Mouse (Mus musculus) hindbrain, embryonic 12.5 days (tissue): ENCODE data around the gene Prpf4b. TPM values are rescaled to one million over a fixed set of nuclear protein-coding genes. Genes with fewer than 3 reads are reported as not detected.
A peak's percentile ranks its signal among the peaks of the same experiment; 100 is the strongest.
"Not testable (repeated sequence)": the region's sequence is repeated elsewhere in the genome, so short reads cannot be mapped to it uniquely, and the experiment has no call there.

Experiments
- ATAC-seq: fragments of 200-750 bp; cut with Nextera tagmentation; 2 replicates; pipeline ENCODE4 v1.8.0; 2017; ENCODE audit warnings: moderate TSS enrichment; ENCODE audit not compliant: low FRiP score
- H3K27ac ChIP-seq: fragments of 300-500 bp; sonication (generic); 2 replicates; pipeline ENCODE4 v1.5.1; 2016; ENCODE audit warnings: mild to moderate bottlenecking
- H3K27me3 ChIP-seq: fragments of 300-500 bp; sonication (generic); 2 replicates; pipeline ENCODE4 v1.6.1; 2016; ENCODE audit warnings: mild to moderate bottlenecking
- H3K36me3 ChIP-seq: fragments of 300-500 bp; sonication (generic); 2 replicates; pipeline ENCODE4 v1.6.1; 2016; ENCODE audit warnings: mild to moderate bottlenecking
- H3K4me1 ChIP-seq: fragments of 300-500 bp; sonication (generic); 2 replicates; pipeline ENCODE4 v1.6.1; 2016
- H3K4me2 ChIP-seq: fragments of 300-500 bp; sonication (generic); replicated peaks from 2 replicates; pipeline ENCODE4 v1.6.1; 2016; ENCODE audit warnings: mild to moderate bottlenecking
- H3K4me3 ChIP-seq: fragments of 300-500 bp; sonication (generic); 2 replicates; pipeline ENCODE4 v1.5.1; 2016; ENCODE audit warnings: mild to moderate bottlenecking
- H3K9ac ChIP-seq: fragments of 300-500 bp; sonication (generic); 2 replicates; pipeline ENCODE4 v1.6.1; 2016; ENCODE audit warnings: mild to moderate bottlenecking, moderate library complexity
- H3K9me3 ChIP-seq: fragments of 300-500 bp; sonication (generic); replicated peaks from 2 replicates; pipeline ENCODE4 v1.6.1; 2016; ENCODE audit warnings: mild to moderate bottlenecking
- WGBS: fragments of 180-500 bp; shearing (Covaris S2); methylation state at CpG from one replicate; pipeline ENCODE4 v1.1.7; 2016; 5-methylcytosine and 5-hydroxymethylcytosine counted together
- polyA plus RNA-seq: library from polyadenylated mRNA; unstranded; fragments of >200 nt; fragmentation: Nextera tagmentation; extraction: Ambion mirVana; gene quantifications from 2 replicates; pipeline ENCODE4 v1.2.1, GENCODE M21; 2016

Prpf4b gene
- polyA plus RNA-seq, 1 experiment from 2014 or later, result 94.8 TPM

DNA sequence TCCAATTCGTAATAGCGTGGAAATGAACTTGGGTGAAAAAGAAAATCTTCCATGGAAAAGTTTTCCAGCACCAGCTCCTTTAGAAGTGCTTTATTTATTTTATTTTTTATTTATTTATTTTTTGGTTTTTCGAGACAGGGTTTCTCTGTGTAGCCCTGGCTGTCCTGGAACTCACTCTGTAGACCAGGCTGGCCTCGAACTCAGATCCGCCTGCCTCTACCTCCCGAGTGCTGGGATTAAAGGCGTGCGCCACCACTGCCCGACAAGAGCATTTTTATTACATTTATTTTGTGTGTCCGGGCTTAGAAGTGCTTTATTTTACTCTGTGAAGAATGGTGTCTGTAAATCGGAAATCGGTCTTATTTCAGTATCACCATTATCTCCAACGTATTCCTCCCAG is 366 bp upstream of the Prpf4b start:
- peak overlapping the region; percentile 99 for H3K27ac ChIP-seq
- H3K9me3 ChIP-seq, H3K36me3 ChIP-seq, H3K27me3 ChIP-seq: not testable (repeated sequence)
- H3K9ac ChIP-seq, result peak overlapping the region; percentile 97
- peak; percentile 47 for ATAC-seq
- peak overlapping the region; percentile 94 for H3K4me3 ChIP-seq
- WGBS, result 20% methylated on average over 13 of the region's 13 CpGs
- peak overlapping the region; percentile 73 for H3K4me2 ChIP-seq
- peaks cover 30% of the 10 kb centered on the region for H3K4me1 ChIP-seq

DNA sequence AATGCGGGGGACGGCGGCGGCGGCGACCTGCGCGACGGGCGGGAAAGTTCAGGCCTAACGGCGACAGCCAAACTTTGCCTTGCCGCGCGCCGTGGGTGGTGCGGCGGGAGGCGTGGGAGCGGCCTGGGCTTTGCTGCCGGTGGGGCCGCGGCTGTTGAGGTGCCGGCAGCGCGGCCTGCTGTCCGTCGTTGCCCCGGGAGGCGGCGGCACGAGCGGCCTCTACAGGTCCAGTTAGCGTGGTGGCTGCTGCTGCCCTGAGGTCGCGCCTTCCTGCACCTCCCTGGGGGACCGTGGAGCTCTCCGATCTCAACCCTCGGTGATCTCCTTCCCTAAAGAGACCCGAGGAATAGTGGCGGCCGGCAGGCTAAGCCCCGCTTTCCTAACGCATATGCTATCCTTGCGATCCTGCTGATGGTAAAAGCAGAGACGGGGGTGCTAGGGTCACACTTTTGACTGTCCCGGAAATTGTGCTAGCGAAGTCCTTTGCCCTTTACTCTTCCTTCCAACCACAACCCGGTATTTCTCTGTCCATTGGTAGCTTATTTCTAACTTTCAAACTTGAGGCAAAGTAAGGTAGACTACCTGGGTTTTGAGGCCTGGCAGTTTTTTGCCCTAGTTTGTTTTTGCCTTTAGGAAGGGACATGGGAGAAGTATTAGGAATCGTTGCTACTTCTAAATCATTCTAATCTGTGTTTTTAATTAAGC is 791 bp downstream of the Prpf4b start:
- peak overlapping the region; percentile 73 for H3K4me2 ChIP-seq
- ATAC-seq, result peak; percentile 27; the same call in 1 of the 2 replicates
- H3K4me3 ChIP-seq, result peak overlapping the region; percentile 94
- peak overlapping the region; percentile 99 for H3K27ac ChIP-seq
- H3K4me1 ChIP-seq, result peaks cover 30% of the 10 kb centered on the region
- H3K9ac ChIP-seq, result peak overlapping the region; percentile 97
- H3K36me3 ChIP-seq, result 0 out of 2 replicates have a peak, but pooled peaks cover 3% of the 10 kb centered on the region
- no peaks in the 10 kb centered on the region for H3K9me3 ChIP-seq
- H3K27me3 ChIP-seq, result no peaks in the 10 kb centered on the region
- under 1% methylated on average over 37 of the region's 50 CpGs for WGBS

DNA sequence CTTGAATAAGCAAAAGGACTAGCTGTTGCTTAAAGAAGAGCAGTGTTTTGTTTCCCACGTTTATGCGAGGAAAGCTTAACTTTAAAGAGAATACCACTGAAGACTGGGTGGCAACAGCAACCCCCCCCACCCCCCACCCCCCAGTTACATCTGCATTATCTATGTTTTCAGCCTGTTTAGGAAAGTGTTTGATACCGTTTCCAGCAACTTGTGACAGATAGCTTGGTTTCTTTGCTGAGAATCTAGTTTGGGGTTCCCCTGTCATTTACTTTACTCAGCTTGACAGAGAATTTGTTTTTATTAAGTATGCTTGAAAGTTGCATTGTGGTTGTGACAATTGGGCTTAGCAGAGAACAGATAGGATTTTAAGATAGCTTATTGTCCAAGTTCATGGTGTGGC is 1.4 kb downstream of the Prpf4b start:
- peak overlapping the region; percentile 97 for H3K9ac ChIP-seq
- 7% methylated on average over 3 of the region's 3 CpGs for WGBS
- no peak for ATAC-seq
- H3K27me3 ChIP-seq, result no peaks in the 10 kb centered on the region
- H3K4me3 ChIP-seq, result peak overlapping the region; percentile 94
- H3K36me3 ChIP-seq, result 0 out of 2 replicates have a peak, but pooled peaks cover 3% of the 10 kb centered on the region
- no peak overlapping the region for H3K27ac ChIP-seq
- H3K4me1 ChIP-seq, result peaks cover 30% of the 10 kb centered on the region
- H3K9me3 ChIP-seq, result no peaks in the 10 kb centered on the region
- peak overlapping the region; percentile 73 for H3K4me2 ChIP-seq

DNA sequence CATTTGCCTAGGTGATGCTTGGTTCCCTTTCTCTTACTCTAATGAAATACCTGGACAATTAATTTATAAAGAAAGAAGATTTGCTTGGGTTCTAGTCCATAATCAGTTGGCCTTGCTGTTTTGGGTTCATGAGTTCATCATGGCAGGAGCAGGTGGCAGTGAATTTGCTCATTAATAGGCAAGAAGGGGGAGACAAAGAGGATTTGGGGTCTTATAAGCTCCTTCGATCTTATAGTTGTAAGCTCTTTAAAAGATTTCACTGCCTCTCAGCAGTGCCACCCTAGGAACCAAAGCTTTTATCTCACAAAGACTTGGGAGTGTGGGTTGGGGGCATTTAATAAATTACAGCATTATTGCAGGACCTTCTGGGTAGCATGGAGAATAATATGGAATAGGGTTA is 17.8 kb downstream of the Prpf4b start:
- H3K9ac ChIP-seq, result no peak overlapping the region
- no peak overlapping the region for H3K4me3 ChIP-seq
- H3K36me3 ChIP-seq, result peaks cover 81% of the 10 kb centered on the region
- H3K4me2 ChIP-seq, result no peak overlapping the region
- H3K27ac ChIP-seq, result no peak overlapping the region
- no peaks in the 10 kb centered on the region for H3K9me3 ChIP-seq
- WGBS, result 97% methylated on average over 1 of the region's 1 CpGs
- H3K4me1 ChIP-seq, result no peaks in the 10 kb centered on the region
- ATAC-seq, result no peak
- H3K27me3 ChIP-seq, result no peaks in the 10 kb centered on the region

DNA sequence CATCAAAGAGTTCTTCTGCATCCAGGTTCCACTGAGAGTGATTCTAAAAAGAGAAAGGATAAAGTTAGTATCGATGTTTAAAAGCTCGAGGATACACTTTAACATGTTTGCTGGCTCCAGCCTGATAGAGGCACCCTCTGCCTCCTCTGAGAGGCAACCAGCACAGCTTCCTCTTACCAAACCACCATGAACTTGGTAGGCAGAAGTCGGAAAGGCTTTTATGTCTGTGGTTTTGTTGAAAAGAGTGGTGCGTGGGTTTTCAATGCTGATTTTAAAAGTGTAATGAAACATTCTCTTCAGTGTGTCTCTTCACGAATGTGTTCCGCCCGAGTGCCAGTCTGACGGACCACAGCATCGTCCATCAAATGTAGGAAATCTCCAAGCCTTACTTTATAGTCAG is 39.5 kb downstream of the Prpf4b start:
- WGBS, result 83% methylated on average over 9 of the region's 9 CpGs
- no peak overlapping the region for H3K4me3 ChIP-seq
- H3K27me3 ChIP-seq, result no peaks in the 10 kb centered on the region
- H3K9me3 ChIP-seq, result no peaks in the 10 kb centered on the region
- H3K27ac ChIP-seq, result no peak overlapping the region
- no peak overlapping the region for H3K9ac ChIP-seq
- 0 out of 2 replicates have a peak, but pooled peaks cover 4% of the 10 kb centered on the region for H3K4me1 ChIP-seq
- no peak for ATAC-seq
- no peaks in the 10 kb centered on the region for H3K36me3 ChIP-seq
- no peak overlapping the region for H3K4me2 ChIP-seq

DNA sequence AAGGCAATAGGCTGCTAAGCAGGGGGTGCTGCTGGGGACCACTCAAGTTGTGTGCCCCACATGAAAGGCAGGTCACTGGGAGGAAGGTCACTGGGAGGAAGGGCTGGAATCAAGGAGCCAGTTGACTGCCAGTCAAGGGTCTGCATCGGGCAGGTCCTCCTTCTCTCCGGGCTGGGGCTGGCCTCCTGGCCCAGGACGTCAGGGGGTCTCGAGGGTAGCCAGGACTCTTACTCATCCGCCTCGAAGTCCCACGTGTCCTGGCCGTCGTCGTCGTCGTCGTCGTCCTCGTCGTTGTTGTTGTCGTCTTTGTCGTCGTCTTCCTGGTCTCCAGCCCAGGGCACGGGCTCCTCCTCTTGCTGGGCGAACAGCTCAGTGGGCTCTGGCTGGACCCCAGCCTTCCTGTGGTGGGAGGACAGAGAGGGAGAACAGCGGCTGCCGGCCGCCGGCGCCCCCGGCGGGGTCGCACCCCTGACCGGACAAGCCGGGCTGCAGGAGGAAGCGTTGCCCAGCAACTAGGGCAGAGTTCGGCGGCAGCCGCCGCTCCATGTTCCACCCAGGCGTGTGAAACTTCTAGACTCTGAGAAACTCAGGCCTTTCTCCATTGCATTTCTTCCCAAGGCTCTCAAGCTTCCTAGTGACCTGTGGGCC is 41.5 kb downstream of the Prpf4b start:
- Histone ChIP-seq H3K9ac (no peak overlapping the region), H3K9me3 (no peaks in the 10 kb centered on the region), H3K27ac (no peak overlapping the region), H3K4me1 (0 out of 2 replicates have a peak, but pooled peaks cover 4% of the 10 kb centered on the region), H3K27me3 (no peaks in the 10 kb centered on the region), H3K4me2 (peak overlapping the region; percentile 53), H3K4me3 (peak overlapping the region; percentile 26), H3K36me3 (no peaks in the 10 kb centered on the region)
- WGBS, result 23% methylated on average over 37 of the region's 37 CpGs
- ATAC-seq, result no peak

DNA sequence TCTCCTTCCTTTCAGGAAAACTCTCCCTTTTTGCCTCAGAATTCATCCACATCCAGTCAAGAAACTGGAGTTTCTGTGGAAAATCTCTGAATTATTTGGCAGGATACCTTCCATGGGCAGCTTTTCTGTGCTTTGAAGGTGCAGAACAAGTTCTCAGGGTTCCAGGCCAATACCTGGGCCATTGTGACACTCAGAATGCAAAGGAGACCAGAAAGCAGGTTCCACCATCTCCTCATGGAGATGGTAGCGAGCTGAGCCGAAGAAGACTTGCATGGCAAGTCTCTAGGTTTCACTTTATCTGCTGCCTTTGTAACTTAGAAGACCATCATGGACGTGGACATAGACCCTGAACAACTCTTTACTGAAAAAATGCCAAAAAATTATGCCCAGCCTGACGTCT is 49.1 kb downstream of the Prpf4b start, which contains the start of the genes Fam217a and 4933417A18Rik:
Gene Fam217a, minus strand, starts transcription at position 101 of the 400 bp plus-strand sequence.
Gene 4933417A18Rik, plus strand, starts transcription at position 200 of the 400 bp plus-strand sequence.
- no peak within 1 kb of the TSS for H3K4me3 ChIP-seq
- H3K36me3 ChIP-seq, result no peaks in the 10 kb centered on the region
- no peak within 1 kb of the TSS for H3K27ac ChIP-seq
- no peak for ATAC-seq
- WGBS, result 83% methylated on average over 4 of the region's 4 CpGs
- H3K9me3 ChIP-seq, result no peaks in the 10 kb centered on the region
- H3K4me2 ChIP-seq, result no peak within 1 kb of the TSS
- no peaks in the 10 kb centered on the region for H3K27me3 ChIP-seq
- H3K9ac ChIP-seq, result no peak within 1 kb of the TSS
- H3K4me1 ChIP-seq, result no peaks in the 10 kb centered on the region

DNA sequence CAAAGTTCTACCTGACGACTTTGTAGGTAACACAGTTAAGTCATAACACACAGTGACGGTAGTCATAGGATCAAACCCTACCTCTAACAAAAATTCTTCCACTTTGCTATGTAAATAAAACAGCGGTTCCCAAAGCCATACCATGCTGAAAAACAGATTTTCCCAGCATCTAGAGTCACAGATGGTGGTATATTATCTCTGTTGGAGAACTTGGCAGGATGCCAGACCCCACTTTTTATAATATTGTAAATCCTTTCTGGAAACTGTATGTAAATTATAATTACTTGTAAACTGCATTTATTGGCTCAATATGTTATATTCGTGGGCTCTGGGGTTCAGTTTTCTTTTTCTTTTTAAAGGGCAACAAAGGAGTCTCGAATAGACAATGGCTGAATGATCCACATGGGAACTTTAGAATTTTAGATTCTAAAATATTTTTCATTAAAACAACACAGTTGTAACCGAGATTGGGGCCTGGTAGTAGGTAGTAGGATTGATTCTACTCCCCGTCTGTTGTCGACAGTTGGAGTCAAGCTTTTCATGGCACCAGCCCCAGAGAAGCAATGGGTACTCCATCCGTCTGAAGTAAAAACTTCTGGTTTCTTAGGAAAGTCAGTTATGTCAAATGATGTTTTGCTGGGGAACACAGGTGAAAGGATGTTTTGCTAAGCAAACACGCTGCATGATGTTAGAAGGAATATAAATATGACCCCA is 60.0 kb downstream of the Prpf4b start:
- Histone ChIP-seq H3K27ac (no peak overlapping the region), H3K27me3 (no peaks in the 10 kb centered on the region), H3K4me3 (no peak overlapping the region), H3K9ac (no peak overlapping the region), H3K4me1 (no peaks in the 10 kb centered on the region), H3K4me2 (no peak overlapping the region), H3K9me3 (no peaks in the 10 kb centered on the region), H3K36me3 (no peaks in the 10 kb centered on the region)
- 83% methylated on average over 10 of the region's 10 CpGs for WGBS
- no peak for ATAC-seq

DNA sequence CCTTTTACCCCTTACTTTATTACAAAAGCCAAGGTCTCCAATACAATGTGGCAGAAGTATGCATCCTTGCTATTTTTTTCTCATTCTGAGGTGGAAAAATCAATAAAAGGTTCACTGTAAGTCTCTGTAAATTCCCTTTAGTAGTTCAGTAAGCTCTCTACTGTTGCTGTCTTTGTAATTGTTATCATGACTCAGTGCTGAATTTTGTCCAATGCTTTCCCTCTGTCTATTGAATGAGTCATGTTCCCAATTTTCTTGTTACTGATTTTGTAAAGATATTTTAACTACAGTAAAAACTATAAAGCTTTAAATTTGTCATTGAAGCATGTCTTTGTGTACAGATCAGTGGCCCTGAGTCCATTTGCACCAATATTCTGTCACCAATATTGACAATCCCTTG is 67.3 kb downstream of the Prpf4b start:
- Histone ChIP-seq H3K4me3 (no peak overlapping the region), H3K27me3 (no peaks in the 10 kb centered on the region), H3K36me3 (no peaks in the 10 kb centered on the region), H3K4me1 (no peaks in the 10 kb centered on the region), H3K9ac (no peak overlapping the region), H3K9me3 (no peaks in the 10 kb centered on the region), H3K4me2 (no peak overlapping the region), H3K27ac (no peak overlapping the region)
- ATAC-seq, result no peak

DNA sequence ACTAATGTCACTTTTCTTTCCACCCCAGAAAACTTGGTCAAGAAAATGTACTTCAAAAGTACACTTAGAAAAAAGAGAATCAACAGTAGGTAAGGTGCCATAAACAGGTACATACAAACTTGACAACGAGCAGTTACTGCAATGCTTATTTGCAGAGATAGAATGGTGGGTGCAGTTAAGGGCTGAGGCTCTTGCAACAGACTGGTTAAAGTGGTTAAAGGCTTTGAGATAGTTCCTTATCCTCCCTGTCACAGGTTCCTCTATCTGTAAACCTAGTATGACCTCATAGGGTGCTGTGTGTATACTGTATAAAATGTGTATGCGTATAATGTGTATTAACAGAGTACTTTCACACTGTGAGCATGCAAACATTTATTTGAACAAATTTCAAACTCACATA is 76.3 kb downstream of the Prpf4b start:
- H3K27me3 ChIP-seq, H3K4me2 ChIP-seq, H3K4me1 ChIP-seq, ATAC-seq, H3K4me3 ChIP-seq, H3K27ac ChIP-seq, H3K36me3 ChIP-seq, H3K9ac ChIP-seq, H3K9me3 ChIP-seq: not testable (repeated sequence)
- WGBS, result 98% methylated on average over 2 of the region's 2 CpGs
